Mouse (Mus musculus) spleen, adult 2 months (tissue): ENCODE measurements around the gene Prss48.

ENCODE experiments used
- CTCF ChIP-seq: fragments of 200-500 bp; IDR thresholded peaks from 2 replicates; pipeline ENCODE4 v1.5.1; 2011; ENCODE audit warnings: mild to moderate bottlenecking, inconsistent platforms; ENCODE audit not compliant: insufficient read depth, insufficient read length, insufficient replicate concordance; ENCODE audit errors: extremely low read depth
- POLR2A ChIP-seq: fragments of 200-500 bp; IDR thresholded peaks from 2 replicates; pipeline ENCODE4 v1.6.1; 2011; ENCODE audit warnings: low read depth, low read length, inconsistent platforms

GRCm38 (mm10) chr3:86038648-86039047 is 36.4 kb upstream of the Prss48 start:
- TF ChIP-seq CTCF: no peak
- TF ChIP-seq POLR2A: no peak
